Mouse (Mus musculus) intestine, embryonic 15.5 days (tissue): ENCODE measurements at regions not wholly inside any gene's neighbourhood (a gene's known extent, or its start where the extent isn't known, plus 50 kb on each side); places are given as distances from the start of the nearest gene placed in this dataset.
A peak's percentile ranks its signal among the peaks of the same experiment; 100 is the strongest.

ENCODE experiments used
- ATAC-seq: fragments of 200-750 bp; cut with Nextera tagmentation; 2 replicates; pipeline ENCODE4 v1.8.0; 2017; ENCODE audit warnings: moderate TSS enrichment, moderate library complexity
- H3K27ac ChIP-seq: fragments of 300-500 bp; sonication (generic); 2 replicates; pipeline ENCODE4 v1.5.1; 2015; ENCODE audit warnings: mild to moderate bottlenecking, inconsistent platforms
- H3K27me3 ChIP-seq: fragments of 300-500 bp; sonication (generic); replicated peaks from 2 replicates; pipeline ENCODE4 v1.6.1; 2015; ENCODE audit warnings: inconsistent platforms
- H3K36me3 ChIP-seq: fragments of 300-500 bp; sonication (generic); 2 replicates; pipeline ENCODE4 v1.6.1; 2015; ENCODE audit warnings: inconsistent platforms
- H3K4me1 ChIP-seq: fragments of 300-500 bp; sonication (generic); replicated peaks from 2 replicates; pipeline ENCODE4 v1.6.1; 2015; ENCODE audit warnings: inconsistent platforms
- H3K4me2 ChIP-seq: fragments of 300-500 bp; sonication (generic); replicated peaks from 2 replicates; pipeline ENCODE4 v1.6.1; 2015; ENCODE audit warnings: mild to moderate bottlenecking, inconsistent platforms
- H3K4me3 ChIP-seq: fragments of 300-500 bp; sonication (generic); replicated peaks from 2 replicates; pipeline ENCODE4 v1.5.1; 2015; ENCODE audit warnings: inconsistent platforms
- H3K9ac ChIP-seq: fragments of 300-500 bp; sonication (generic); 2 replicates; pipeline ENCODE4 v1.6.1; 2015; ENCODE audit warnings: inconsistent platforms
- H3K9me3 ChIP-seq: fragments of 300-500 bp; sonication (generic); 2 replicates; pipeline ENCODE4 v1.6.1; 2016; ENCODE audit warnings: inconsistent platforms
- WGBS: fragments of 180-500 bp; shearing (Covaris S2); methylation state at CpG from one replicate; pipeline ENCODE4 v1.1.7; 2015; 5-methylcytosine and 5-hydroxymethylcytosine counted together

DNA sequence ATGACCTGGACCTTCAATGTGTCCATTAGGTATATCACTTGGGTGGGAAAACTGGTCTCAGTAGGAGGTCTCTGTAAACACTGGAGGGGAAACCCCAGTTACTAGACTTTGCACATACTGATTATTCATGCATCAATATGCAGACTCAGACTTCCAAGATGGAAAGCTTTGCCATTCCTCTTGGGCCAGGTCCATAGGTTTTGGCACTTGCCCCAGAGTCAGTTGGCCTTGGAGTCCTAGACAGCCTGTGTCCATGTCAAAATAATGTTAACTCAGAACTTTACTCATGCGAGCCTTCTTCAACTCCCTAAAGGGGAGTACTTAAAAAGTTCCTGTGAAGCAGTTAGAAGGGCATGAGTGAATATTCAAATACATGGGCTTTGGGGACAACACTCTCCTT is 230.3 kb downstream of the Cxxc4 start:
- no peak overlapping the region for H3K4me2 ChIP-seq
- ATAC-seq = no peak
- no peak overlapping the region for H3K9ac ChIP-seq
- WGBS = 81% methylated on average over 1 of the region's 1 CpGs
- no peak overlapping the region for H3K4me3 ChIP-seq
- H3K4me1 ChIP-seq = no peaks in the 10 kb centered on the region
- no peaks in the 10 kb centered on the region for H3K36me3 ChIP-seq
- no peaks in the 10 kb centered on the region for H3K27me3 ChIP-seq
- no peaks in the 10 kb centered on the region for H3K9me3 ChIP-seq
- H3K27ac ChIP-seq = no peak overlapping the region

DNA sequence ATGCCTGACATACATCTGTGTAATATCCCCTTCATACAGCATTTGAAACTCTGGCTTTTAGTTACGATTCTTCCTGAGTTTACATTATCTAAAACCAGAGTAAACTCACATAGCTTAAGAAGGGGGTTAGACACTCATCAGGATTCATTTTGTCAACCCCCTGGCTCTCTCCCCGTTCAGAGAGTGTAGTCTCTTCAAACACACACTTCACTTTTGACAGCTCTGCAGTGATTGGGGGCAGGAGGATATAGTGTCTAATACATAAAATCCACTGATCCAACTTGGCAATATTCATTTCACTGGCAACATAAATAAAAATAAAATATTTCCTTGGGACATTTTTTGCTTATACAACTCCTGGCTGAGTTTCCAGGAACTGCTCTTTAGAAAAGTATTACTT is 251.0 kb downstream of the Cxxc4 start:
- H3K4me3 ChIP-seq = no peak overlapping the region
- no peak overlapping the region for H3K27ac ChIP-seq
- H3K36me3 ChIP-seq = no peaks in the 10 kb centered on the region
- H3K4me2 ChIP-seq = no peak overlapping the region
- peak; percentile 49; the same call in 1 of the 2 replicates for ATAC-seq
- H3K4me1 ChIP-seq = no peaks in the 10 kb centered on the region
- H3K9ac ChIP-seq = no peak overlapping the region
- 30% methylated on average over 2 of the region's 2 CpGs for WGBS
- H3K27me3 ChIP-seq = no peaks in the 10 kb centered on the region
- H3K9me3 ChIP-seq = no peaks in the 10 kb centered on the region

DNA sequence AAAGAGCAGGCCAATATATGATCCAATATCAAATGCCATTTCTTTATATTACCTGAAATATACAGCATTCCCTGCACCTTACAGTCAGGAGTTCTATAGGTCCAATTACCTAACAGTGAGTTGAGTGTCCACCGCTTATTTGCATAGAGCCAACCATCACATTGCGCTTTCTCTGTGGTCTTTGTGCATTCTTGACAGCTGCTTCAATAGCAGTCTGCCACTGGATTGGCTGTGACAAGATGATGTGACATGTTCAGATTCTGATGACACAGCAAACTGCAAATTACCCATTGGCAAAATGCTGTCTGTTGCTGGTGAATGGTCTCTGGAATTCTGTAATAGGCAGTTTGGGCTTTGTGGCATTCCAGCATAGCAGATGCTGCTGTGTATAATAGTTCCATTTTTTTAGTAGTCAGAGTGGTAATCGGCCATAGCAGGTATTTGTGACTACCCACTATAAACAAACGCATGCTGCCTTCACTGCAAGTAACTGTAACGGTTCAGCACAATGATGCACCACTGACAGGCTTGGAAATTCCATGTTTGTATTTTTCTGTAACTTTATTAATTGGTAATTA is 253.8 kb downstream of the Cxxc4 start:
- ATAC-seq = no peak
- no peaks in the 10 kb centered on the region for H3K4me1 ChIP-seq
- no peaks in the 10 kb centered on the region for H3K36me3 ChIP-seq
- 81% methylated on average over 5 of the region's 5 CpGs for WGBS
- H3K4me3 ChIP-seq = no peak overlapping the region
- no peak overlapping the region for H3K9ac ChIP-seq
- no peaks in the 10 kb centered on the region for H3K9me3 ChIP-seq
- no peak overlapping the region for H3K4me2 ChIP-seq
- no peaks in the 10 kb centered on the region for H3K27me3 ChIP-seq
- H3K27ac ChIP-seq = no peak overlapping the region

DNA sequence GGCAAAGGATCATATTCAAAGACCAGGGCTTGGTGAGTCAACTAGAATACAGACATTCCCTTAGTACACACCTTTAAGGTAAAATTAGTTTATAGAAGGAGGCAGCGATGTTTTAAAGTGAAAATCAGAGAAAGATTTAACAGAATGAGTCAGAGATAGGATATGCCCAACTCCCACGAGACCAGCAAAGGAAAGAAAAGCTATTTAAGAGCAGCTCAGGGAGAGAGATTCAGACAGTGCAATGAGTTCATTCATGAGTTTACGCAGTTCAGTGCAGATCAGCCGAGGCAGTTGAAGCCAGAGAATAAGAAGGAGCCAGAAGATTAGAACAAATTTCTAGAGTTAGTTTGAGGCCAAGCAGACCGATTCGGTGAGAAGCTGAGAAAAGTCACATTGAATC is 273.4 kb downstream of the Cxxc4 start:
- 79% methylated on average over 6 of the region's 6 CpGs for WGBS
- H3K27ac ChIP-seq = no peak overlapping the region
- no peak for ATAC-seq

GRCm38 (mm10) chr3:134525795-134526194 is 289.5 kb downstream of the Cxxc4 start:
- Histone ChIP-seq H3K36me3 (no peaks in the 10 kb centered on the region), H3K27me3 (no peaks in the 10 kb centered on the region), H3K9me3 (no peaks in the 10 kb centered on the region), H3K27ac (no peak overlapping the region), H3K4me1 (no peaks in the 10 kb centered on the region), H3K9ac (no peak overlapping the region), H3K4me2 (no peak overlapping the region), H3K4me3 (no peak overlapping the region)
- no peak for ATAC-seq
- WGBS = 86% methylated on average over 5 of the region's 5 CpGs

More for the DNA sequence above, 273.4 kb downstream of the Cxxc4 start:
- Histone ChIP-seq H3K4me3 (no peak overlapping the region), H3K4me2 (no peak overlapping the region), H3K36me3 (no peaks in the 10 kb centered on the region), H3K4me1 (no peaks in the 10 kb centered on the region), H3K9ac (no peak overlapping the region), H3K9me3 (no peaks in the 10 kb centered on the region), H3K27me3 (no peaks in the 10 kb centered on the region)

DNA sequence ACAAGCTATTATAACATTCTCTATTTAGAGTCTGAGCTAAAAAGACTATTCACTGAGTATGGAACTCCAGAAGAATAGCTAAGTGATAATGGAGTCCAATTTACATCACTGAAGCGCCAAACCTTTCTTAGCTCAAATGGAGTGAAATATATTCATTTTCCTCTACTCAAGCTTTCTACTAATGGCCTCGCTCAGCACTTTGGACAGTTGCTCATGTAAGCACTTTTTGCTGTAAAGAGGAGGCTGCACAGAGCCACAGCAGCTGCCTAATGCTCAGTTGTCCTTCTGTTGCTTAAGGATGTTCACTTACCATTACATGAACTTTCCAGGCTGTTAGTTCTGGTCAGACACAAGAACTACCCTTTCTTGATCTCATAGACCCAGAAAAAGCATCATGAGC is 268.7 kb upstream of the Tacr3 start:
- no peak for ATAC-seq
- H3K9me3 ChIP-seq = no peaks in the 10 kb centered on the region
- WGBS = 77% methylated on average over 2 of the region's 2 CpGs

DNA sequence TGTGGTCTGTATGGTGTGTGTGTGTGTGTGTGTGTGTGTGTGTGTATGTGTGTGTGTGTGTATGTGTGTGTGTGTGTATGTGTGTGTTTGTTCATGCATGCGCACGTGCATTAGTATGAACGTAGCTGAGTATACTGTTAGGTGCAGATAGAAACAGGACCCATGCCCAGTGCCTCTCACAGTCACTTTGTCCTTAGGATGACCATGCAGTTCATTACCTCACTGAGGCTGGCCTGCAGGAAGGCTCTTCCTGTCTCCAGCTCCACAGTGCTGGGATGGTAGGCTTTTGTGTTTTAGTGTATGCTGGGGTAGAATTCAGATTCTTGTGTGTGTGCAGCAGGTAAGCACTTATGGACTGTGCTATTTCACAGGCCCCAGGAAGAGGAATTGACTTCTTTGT is 250.0 kb upstream of the Tacr3 start:
- no peak for ATAC-seq
- Histone ChIP-seq H3K4me2 (no peak overlapping the region), H3K9ac (no peak overlapping the region), H3K4me3 (no peak overlapping the region), H3K27ac (no peak overlapping the region), H3K36me3 (no peaks in the 10 kb centered on the region), H3K9me3 (no peaks in the 10 kb centered on the region), H3K4me1 (no peaks in the 10 kb centered on the region), H3K27me3 (no peaks in the 10 kb centered on the region)
- WGBS = 94% methylated on average over 3 of the region's 3 CpGs

More for the DNA sequence above, 268.7 kb upstream of the Tacr3 start:
- Histone ChIP-seq H3K27me3 (no peaks in the 10 kb centered on the region), H3K4me3 (no peak overlapping the region), H3K36me3 (no peaks in the 10 kb centered on the region), H3K4me1 (no peaks in the 10 kb centered on the region), H3K9ac (no peak overlapping the region), H3K27ac (no peak overlapping the region), H3K4me2 (no peak overlapping the region)

- no peak for ATAC-seq
- Histone ChIP-seq H3K4me3 (no peak overlapping the region), H3K9me3 (no peaks in the 10 kb centered on the region), H3K4me2 (no peak overlapping the region), H3K4me1 (no peaks in the 10 kb centered on the region), H3K9ac (no peak overlapping the region), H3K27ac (no peak overlapping the region), H3K36me3 (no peaks in the 10 kb centered on the region), H3K27me3 (no peaks in the 10 kb centered on the region)
- 45% methylated on average over 2 of the region's 2 CpGs for WGBS
These were observed 240.2 kb upstream of the Tacr3 start for GRCm38 (mm10) chr3:134588630-134589029.

- ATAC-seq = no peak
- 63% methylated on average over 4 of the region's 4 CpGs for WGBS
These were observed 225.9 kb upstream of the Tacr3 start for GRCm38 (mm10) chr3:134602919-134603318.

DNA sequence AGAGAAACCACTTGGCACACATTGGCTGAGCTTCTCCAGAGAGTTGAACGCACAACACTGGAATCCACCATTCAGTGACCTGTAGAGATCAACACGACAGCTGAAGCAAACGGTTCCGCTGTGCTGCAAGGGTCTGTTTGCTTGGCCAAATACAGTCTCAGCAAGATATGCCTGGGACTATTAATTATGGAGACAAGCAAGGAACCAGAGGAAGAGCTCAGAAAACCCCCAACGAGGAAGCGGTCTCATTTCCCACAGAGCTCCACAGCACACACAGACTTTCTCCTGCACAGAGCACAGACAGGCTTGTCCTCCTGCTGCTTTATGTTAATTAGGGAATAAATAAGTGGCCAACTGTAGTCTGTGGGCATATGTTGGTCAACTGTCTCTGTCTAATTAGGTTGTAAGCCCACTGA is 223.4 kb upstream of the Tacr3 start:
- no peaks in the 10 kb centered on the region for H3K27me3 ChIP-seq
- no peaks in the 10 kb centered on the region for H3K9me3 ChIP-seq
- no peak overlapping the region for H3K27ac ChIP-seq
- H3K4me1 ChIP-seq = no peaks in the 10 kb centered on the region
- no peak overlapping the region for H3K9ac ChIP-seq
- H3K4me3 ChIP-seq = no peak overlapping the region
- H3K4me2 ChIP-seq = no peak overlapping the region
- WGBS = 37% methylated on average over 6 of the region's 6 CpGs
- peak; percentile 51 for ATAC-seq
- no peaks in the 10 kb centered on the region for H3K36me3 ChIP-seq

More at GRCm38 (mm10) chr3:134602919-134603318, 225.9 kb upstream of the Tacr3 start:
- no peak overlapping the region for H3K4me2 ChIP-seq
- no peak overlapping the region for H3K9ac ChIP-seq
- no peaks in the 10 kb centered on the region for H3K9me3 ChIP-seq
- H3K27ac ChIP-seq = no peak overlapping the region
- no peaks in the 10 kb centered on the region for H3K4me1 ChIP-seq
- no peak overlapping the region for H3K4me3 ChIP-seq
- H3K36me3 ChIP-seq = no peaks in the 10 kb centered on the region
- H3K27me3 ChIP-seq = no peaks in the 10 kb centered on the region

DNA sequence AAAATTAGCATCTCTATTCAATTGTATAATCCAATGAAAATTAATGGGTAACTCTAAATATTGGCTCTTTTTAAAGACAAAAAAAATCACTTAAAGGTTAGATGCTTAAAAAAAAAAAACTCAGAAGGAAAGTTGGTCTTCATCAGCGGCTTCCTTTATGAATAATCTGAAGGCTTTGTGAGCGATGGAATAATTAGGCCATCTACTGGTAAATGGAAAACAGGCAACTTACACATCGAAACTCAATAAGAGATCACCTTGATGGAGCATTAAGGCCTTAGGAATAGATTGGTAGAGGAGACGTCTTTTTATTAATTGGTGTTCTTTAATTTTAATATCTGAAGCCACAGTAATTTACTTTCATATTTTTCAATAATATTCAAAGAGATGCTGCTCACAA is 218.6 kb upstream of the Tacr3 start:
- Histone ChIP-seq H3K4me2 (no peak overlapping the region), H3K27me3 (no peaks in the 10 kb centered on the region), H3K36me3 (no peaks in the 10 kb centered on the region), H3K9me3 (no peaks in the 10 kb centered on the region), H3K4me3 (no peak overlapping the region), H3K9ac (no peak overlapping the region), H3K27ac (no peak overlapping the region), H3K4me1 (no peaks in the 10 kb centered on the region)
- no peak for ATAC-seq
- WGBS = 67% methylated on average over 4 of the region's 4 CpGs

GRCm38 (mm10) chr3:134611516-134612297 is 217.1 kb upstream of the Tacr3 start:
- no peak overlapping the region for H3K27ac ChIP-seq
- ATAC-seq = no peak
- H3K4me3 ChIP-seq = no peak overlapping the region
- no peaks in the 10 kb centered on the region for H3K27me3 ChIP-seq
- no peaks in the 10 kb centered on the region for H3K9me3 ChIP-seq
- no peaks in the 10 kb centered on the region for H3K4me1 ChIP-seq
- H3K36me3 ChIP-seq = no peaks in the 10 kb centered on the region
- no peak overlapping the region for H3K4me2 ChIP-seq
- H3K9ac ChIP-seq = no peak overlapping the region
- WGBS = 78% methylated on average over 5 of the region's 5 CpGs

DNA sequence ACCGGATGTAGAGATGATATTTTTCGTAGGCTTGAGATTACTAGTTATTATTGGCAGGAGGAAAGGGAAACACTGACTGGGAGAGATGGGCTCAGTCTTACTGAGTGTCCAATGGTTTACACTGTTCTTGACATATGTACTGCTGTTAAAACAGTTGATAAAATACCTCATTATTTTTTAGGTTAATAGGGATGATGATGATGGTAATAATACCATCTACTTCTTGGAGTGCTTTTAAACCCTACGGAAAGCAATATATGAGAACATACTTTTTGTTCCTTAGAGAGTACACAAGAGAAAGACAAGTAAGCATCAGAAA is 216.6 kb upstream of the Tacr3 start:
- 84% methylated on average over 3 of the region's 3 CpGs for WGBS
- H3K27ac ChIP-seq = no peak overlapping the region
- no peak overlapping the region for H3K4me2 ChIP-seq
- H3K4me1 ChIP-seq = no peaks in the 10 kb centered on the region
- H3K27me3 ChIP-seq = no peaks in the 10 kb centered on the region
- no peak for ATAC-seq
- H3K36me3 ChIP-seq = no peaks in the 10 kb centered on the region
- no peak overlapping the region for H3K4me3 ChIP-seq
- no peaks in the 10 kb centered on the region for H3K9me3 ChIP-seq
- no peak overlapping the region for H3K9ac ChIP-seq
